Mouse (Mus musculus) intestine, embryonic 14.5 days (tissue): ENCODE measurements around the gene Cnnm2. TPM values are rescaled to one million over a fixed set of nuclear protein-coding genes. Genes with fewer than 3 reads are reported as not detected.
A peak's percentile ranks its signal among the peaks of the same experiment; 100 is the strongest.

Source experiments
- ATAC-seq: fragments of 200-750 bp; cut with Nextera tagmentation; replicated peaks from 2 replicates; pipeline ENCODE4 v1.8.0; 2017; ENCODE audit warnings: low read depth, moderate number of reproducible peaks, moderate TSS enrichment, moderate library complexity; ENCODE audit not compliant: low FRiP score, low TSS enrichment
- DNase-seq: peaks from one replicate; pipeline ENCODE4 v3.0.0-alpha.2; 2018; ENCODE audit warnings: low spot score
- H3K27ac ChIP-seq: fragments of 300-500 bp; sonication (generic); 2 replicates; pipeline ENCODE4 v1.5.1; 2014; ENCODE audit warnings: low read depth, mild to moderate bottlenecking, control low read depth
- H3K27me3 ChIP-seq: fragments of 300-500 bp; sonication (generic); replicated peaks from 2 replicates; pipeline ENCODE4 v1.6.1; 2014; ENCODE audit warnings: low read length, control low read depth; ENCODE audit not compliant: control insufficient read depth, insufficient read depth
- H3K36me3 ChIP-seq: fragments of 300-500 bp; sonication (generic); 2 replicates; pipeline ENCODE4 v1.6.1; 2014; ENCODE audit warnings: low read length, control low read depth; ENCODE audit not compliant: control insufficient read depth, insufficient read depth
- H3K4me1 ChIP-seq: fragments of 300-500 bp; sonication (generic); replicated peaks from 2 replicates; pipeline ENCODE4 v1.6.1; 2014; ENCODE audit warnings: low read length, control low read depth, mixed read lengths; ENCODE audit not compliant: control insufficient read depth, insufficient read depth
- H3K4me2 ChIP-seq: fragments of 300-500 bp; sonication (generic); 2 replicates; pipeline ENCODE4 v1.6.1; 2014; ENCODE audit warnings: low read length
- H3K4me3 ChIP-seq: fragments of 300-500 bp; sonication (generic); 2 replicates; pipeline ENCODE4 v1.5.1; 2014; ENCODE audit warnings: low read depth, low read length, control low read depth, mixed read lengths
- H3K9ac ChIP-seq: fragments of 300-500 bp; sonication (generic); 2 replicates; pipeline ENCODE4 v1.6.1; 2014; ENCODE audit warnings: mild to moderate bottlenecking, low read length
- H3K9me3 ChIP-seq: fragments of 300-500 bp; sonication (generic); 2 replicates; pipeline ENCODE4 v1.6.1; 2016; ENCODE audit warnings: low read length, control low read depth; ENCODE audit not compliant: control insufficient read depth
- WGBS: fragments of 180-500 bp; shearing (Covaris S2); extraction: QIAGEN DNeasy Blood & Tissue Kit; methylation state at CpG from one replicate; pipeline ENCODE4 v1.1.7; 2014; 5-methylcytosine and 5-hydroxymethylcytosine counted together
- polyA plus RNA-seq: library from polyadenylated mRNA; unstranded; fragments of >200 nt; fragmentation: Nextera tagmentation; extraction: Ambion mirVana; gene quantifications from 2 replicates; pipeline ENCODE4 v1.2.1, GENCODE M21; 2014

Gene Cnnm2
- polyA plus RNA-seq, 1 experiment from 2014 or later: 2.2 TPM

DNA sequence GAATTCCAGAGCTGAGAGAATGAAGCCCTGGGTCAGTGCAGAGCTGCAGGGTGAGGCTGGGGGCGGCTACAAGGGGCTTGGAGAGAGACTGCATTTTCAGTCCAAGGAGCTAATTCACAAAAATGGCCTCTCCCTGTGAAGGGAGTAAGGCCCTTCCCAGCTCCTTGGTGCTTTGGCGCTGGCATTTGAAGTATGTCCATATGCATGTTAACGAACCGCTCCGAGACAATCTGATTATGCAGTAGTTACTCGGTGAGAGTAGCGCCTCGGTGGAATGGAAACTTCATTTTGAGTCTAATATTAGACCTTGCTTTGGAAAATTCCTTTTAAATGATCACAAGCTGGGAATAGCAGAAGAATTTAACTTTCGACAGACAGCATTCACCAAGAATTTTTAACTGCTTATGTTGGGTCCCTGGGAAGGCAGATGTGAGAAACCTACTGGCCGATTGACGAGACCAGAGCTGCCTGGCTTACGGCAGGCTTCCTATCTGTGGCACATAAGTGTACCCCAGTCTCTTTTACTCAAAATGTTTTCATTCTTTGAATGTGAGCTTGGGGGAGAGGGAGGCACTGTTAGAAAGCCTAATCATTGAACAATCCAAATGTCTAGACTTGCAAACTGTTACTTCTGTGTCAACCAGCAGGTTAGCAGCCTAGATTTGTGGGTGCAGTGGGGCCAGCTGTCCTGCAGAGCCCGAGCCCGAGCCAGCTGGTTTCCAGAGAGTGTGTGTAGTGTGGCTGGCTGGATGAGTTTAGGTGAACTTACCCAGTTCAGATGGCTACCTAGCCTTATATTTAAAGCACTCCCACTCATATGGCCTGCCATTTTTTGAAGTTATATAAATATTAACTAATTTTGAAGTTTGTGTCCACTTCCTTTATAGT lies 87.2 kb downstream of the Cnnm2 start:
- DNase-seq: no peak
- H3K27me3 ChIP-seq: no peaks in the 10 kb centered on the region
- H3K4me1 ChIP-seq: 0 out of 2 replicates have a peak, but pooled peaks cover 9% of the 10 kb centered on the region
- 66% methylated on average over 14 of the region's 14 CpGs for WGBS
- H3K36me3 ChIP-seq: no peaks in the 10 kb centered on the region
- H3K27ac ChIP-seq: no peak overlapping the region
- no peak overlapping the region for H3K4me2 ChIP-seq
- no peaks in the 10 kb centered on the region for H3K9me3 ChIP-seq
- H3K4me3 ChIP-seq: no peak overlapping the region
- ATAC-seq: no peak
- H3K9ac ChIP-seq: no peak overlapping the region

DNA sequence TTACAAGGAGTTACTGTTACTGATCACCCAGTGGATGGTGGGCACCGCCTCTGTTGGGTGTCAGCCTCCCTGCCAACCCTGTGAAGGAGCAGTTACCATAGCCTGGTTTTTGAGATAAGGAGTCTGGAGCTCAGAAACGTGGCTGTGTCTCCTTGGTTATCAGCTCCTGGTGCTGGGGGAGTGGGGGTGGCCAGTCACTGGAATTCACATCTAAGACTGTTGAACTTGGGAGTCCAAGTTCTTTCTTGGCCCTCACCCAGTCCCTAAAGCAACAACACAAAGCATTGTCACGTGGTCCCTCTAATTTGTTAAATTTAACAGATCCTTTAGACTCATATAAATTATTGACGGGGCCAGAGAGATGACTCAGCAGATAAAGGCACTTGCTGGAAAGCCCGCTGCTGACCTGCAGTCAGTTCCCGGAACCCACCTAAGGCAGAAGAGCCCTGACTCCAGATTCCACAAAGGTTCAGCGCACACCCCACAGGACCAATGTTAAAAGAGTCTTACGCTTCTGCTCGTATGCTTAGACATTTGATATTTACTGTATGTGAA lies 88.1 kb downstream of the Cnnm2 start:
- Histone ChIP-seq H3K4me2 (no peak overlapping the region), H3K27me3 (no peaks in the 10 kb centered on the region), H3K27ac (no peak overlapping the region), H3K9ac (no peak overlapping the region), H3K4me1 (0 out of 2 replicates have a peak, but pooled peaks cover 9% of the 10 kb centered on the region), H3K9me3 (no peaks in the 10 kb centered on the region), H3K36me3 (no peaks in the 10 kb centered on the region), H3K4me3 (no peak overlapping the region)
- no peak for DNase-seq
- WGBS: 53% methylated on average over 9 of the region's 9 CpGs
- no peak for ATAC-seq

DNA sequence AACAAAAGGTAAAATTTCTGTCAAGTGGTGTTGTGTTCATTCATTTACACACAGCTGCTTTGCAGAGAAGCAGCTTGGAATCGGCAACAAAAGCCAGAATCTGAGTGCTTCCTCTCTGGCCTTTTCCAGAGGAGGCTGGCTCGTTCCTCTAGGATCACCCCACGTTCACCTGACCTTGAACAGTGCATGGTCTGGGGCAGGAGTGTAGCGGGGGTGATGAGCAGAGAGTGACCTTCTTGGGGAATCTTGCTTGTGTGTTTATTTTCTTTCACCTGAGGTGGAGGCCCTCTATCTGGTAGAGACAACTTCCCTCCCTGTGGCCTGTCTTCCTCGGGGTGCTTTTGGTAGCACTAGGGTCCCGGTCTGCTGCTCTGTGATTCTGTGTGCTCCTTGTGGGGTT lies 94.8 kb downstream of the Cnnm2 start:
- Histone ChIP-seq H3K9me3 (no peaks in the 10 kb centered on the region), H3K4me3 (no peak overlapping the region), H3K36me3 (no peaks in the 10 kb centered on the region), H3K9ac (no peak overlapping the region), H3K27ac (no peak overlapping the region), H3K27me3 (no peaks in the 10 kb centered on the region), H3K4me1 (peaks cover 10% of the 10 kb centered on the region), H3K4me2 (no peak overlapping the region)
- 35% methylated on average over 6 of the region's 6 CpGs for WGBS
- ATAC-seq: no peak
- DNase-seq: no peak

DNA sequence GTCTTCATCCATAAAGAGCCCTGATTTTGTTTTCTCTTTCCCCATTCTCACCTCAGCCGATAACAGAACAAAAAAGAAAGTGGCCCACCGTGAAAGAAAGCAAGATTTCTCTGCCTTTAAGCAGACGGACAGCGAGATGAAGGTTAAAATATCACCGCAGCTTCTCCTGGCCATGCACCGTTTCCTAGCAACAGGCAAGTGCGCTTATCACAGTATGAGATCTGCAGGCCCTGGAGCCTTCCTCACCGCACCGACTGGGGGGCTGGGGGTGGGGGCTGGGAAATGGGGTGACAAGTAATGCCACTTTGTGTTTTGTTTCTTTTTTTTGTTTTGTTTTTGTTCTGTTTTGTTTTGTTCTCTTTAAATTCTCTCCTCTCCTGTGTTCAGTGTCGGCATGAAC lies 95.4 kb downstream of the Cnnm2 start:
- Histone ChIP-seq H3K27me3 (no peaks in the 10 kb centered on the region), H3K27ac (no peak overlapping the region), H3K36me3 (no peaks in the 10 kb centered on the region), H3K4me3 (no peak overlapping the region), H3K9ac (no peak overlapping the region), H3K4me2 (no peak overlapping the region), H3K9me3 (no peaks in the 10 kb centered on the region), H3K4me1 (peaks cover 10% of the 10 kb centered on the region)
- no peak for DNase-seq
- WGBS: 25% methylated on average over 10 of the region's 10 CpGs
- no peak for ATAC-seq

- H3K27me3 ChIP-seq: no peaks in the 10 kb centered on the region
- H3K4me3 ChIP-seq: no peak overlapping the region
- no peak for ATAC-seq
- H3K4me2 ChIP-seq: no peak overlapping the region
- H3K9me3 ChIP-seq: no peaks in the 10 kb centered on the region
- no peak overlapping the region for H3K9ac ChIP-seq
- H3K27ac ChIP-seq: no peak overlapping the region
- H3K4me1 ChIP-seq: peaks cover 12% of the 10 kb centered on the region
- no peak for DNase-seq
- 48% methylated on average over 9 of the region's 9 CpGs for WGBS
- no peaks in the 10 kb centered on the region for H3K36me3 ChIP-seq
Measured at GRCm38 (mm10) chr19:46857277-46857989, 96.0 kb downstream of the Cnnm2 start.

DNA sequence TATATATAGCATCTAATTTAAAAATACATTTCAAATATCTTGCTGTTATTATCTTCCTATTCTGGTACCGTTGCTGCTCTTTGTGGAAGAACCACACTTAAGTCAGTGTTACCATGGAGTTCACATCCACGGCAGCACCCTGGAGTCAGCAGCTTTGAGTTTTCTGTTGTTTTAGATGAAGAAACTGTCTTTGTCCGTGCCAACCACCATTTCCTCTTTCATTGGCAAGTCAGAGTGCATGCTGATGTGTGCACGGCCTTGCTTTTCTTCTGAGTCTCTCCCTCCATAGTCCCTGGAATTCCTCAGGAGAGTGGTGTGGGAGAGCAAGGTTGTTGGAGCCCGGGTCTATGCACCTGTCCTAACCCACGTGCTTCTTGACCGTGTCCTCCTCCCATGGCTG lies 96.8 kb downstream of the Cnnm2 start:
- Histone ChIP-seq H3K4me3 (no peak overlapping the region), H3K9me3 (no peaks in the 10 kb centered on the region), H3K36me3 (no peaks in the 10 kb centered on the region), H3K27ac (no peak overlapping the region), H3K27me3 (no peaks in the 10 kb centered on the region), H3K4me2 (no peak overlapping the region), H3K4me1 (peaks cover 19% of the 10 kb centered on the region), H3K9ac (no peak overlapping the region)
- no peak for ATAC-seq
- no peak for DNase-seq
- WGBS: 86% methylated on average over 7 of the region's 7 CpGs

DNA sequence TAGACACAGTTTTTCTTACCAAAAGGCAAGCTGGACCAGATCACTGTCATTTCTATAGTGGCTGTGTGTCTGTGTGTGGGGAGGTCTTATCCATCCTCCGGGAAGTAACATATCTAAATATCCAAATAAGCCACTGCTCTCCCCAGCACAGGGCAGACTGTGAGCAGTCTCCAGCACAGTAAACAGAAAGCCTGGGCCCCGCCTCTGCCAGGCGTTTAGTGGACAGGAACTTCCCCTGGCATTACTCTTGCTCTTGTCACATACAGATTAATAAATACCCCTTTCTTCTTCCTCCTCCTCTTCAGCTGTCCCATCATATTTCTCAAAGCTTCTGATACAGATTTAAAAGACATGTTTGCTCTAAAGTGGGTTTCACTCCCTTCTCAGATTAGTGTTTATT lies 101.2 kb downstream of the Cnnm2 start:
- Histone ChIP-seq H3K27me3 (no peaks in the 10 kb centered on the region), H3K9ac (no peak overlapping the region), H3K36me3 (no peaks in the 10 kb centered on the region), H3K27ac (peak overlapping the region; percentile 16; the same call in 1 of the 2 replicates), H3K4me2 (no peak overlapping the region), H3K9me3 (no peaks in the 10 kb centered on the region), H3K4me3 (no peak overlapping the region), H3K4me1 (peaks cover 27% of the 10 kb centered on the region)
- ATAC-seq: no peak
- no peak for DNase-seq
- 8% methylated on average over 3 of the region's 3 CpGs for WGBS

DNA sequence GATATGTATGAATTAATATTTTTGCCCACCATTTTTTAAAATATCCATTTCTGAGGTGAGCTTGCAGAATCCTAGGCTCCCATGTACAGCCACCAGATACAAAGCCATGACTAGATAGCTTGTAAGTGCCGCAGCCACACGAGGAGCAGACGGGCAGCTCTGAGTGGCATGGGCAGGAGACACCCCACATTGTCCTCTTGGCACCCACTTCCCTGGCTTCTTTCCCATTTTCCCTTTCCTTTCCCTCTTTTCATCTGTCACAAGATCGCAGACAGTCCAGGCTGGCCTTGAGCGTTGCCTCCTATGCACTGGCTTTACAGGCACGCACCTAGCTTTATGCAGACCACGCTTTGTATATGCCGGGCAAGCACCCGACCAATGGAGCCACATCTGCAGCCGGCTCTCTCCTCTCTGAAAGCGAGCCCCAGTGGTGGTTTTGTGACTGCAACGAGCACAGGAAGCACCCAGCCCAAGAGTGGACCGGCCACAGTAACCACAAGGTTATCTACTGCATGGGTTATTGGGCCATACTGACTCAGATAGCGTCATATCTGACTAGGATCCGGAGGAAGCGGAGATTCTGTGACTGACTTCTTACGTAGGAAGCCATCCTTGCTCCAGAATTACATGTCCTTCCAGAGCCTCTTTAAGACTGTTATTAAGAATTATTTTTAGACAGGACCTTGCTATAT lies 102.0 kb downstream of the Cnnm2 start:
- Histone ChIP-seq H3K36me3 (no peaks in the 10 kb centered on the region), H3K4me1 (peaks cover 27% of the 10 kb centered on the region), H3K4me2 (no peak overlapping the region), H3K27ac (no peak overlapping the region), H3K4me3 (no peak overlapping the region), H3K27me3 (no peaks in the 10 kb centered on the region), H3K9me3 (no peaks in the 10 kb centered on the region), H3K9ac (no peak overlapping the region)
- whole genome bisulfite sequencing: 76% methylated on average over 17 of the region's 17 CpGs
- no peak for DNase-seq
- ATAC-seq: no peak
